Mouse (Mus musculus): ENCODE results near the gene AU040320. TPM values are rescaled to one million over a fixed set of nuclear protein-coding genes. Genes with fewer than 3 reads are reported as not detected.

The AU040320 gene
- total RNA-seq, 1 experiment from 2014 or later = 18.5 TPM

DNA sequence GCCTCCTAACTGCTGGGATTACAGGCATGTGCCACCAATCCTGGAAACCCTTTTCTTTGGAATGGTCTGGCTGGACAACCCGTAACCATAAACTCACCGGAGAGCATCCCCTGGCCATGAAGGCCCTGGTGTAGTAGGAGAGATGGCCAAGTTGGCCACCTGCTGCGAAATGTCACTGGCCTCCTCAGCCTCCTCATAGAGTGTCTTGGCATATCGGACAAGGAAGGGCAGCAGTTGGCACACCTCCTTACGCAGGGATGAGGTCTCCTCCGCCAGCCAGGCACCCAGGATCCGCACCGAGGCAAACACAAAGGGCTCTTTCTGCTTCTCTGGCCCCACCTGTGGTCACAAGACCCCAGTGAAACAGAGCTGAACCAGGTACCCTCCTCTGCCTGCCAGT, 5.0 kb upstream of the AU040320 start:
- no peak for ATAC-seq (replicated peaks; ENCODE audit: insufficient number of reproducible peaks, low FRiP score, low TSS enrichment, poor library complexity, severe bottlenecking)

DNA sequence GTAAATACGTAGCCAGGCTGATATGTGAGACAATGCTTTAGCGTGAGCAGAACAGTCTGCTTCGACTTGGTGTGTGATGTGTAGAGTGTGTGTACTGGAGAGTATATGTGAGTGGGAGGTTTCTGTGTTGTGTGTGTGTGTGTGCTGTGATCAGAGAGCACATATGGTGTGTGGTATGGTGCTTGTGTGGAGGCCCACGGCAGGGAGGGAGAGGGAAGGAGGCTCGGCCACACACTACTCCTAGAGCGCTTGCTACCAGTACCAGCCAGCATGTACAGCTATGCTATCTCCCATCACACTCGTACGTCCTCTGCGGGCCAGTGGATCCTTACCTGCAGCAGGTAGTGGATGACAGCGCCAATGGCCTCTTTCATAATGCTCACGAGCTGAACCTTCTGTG, 3.8 kb upstream of the AU040320 start:
- no peak for ATAC-seq (replicated peaks; ENCODE audit: insufficient number of reproducible peaks, low FRiP score, low TSS enrichment, poor library complexity, severe bottlenecking)

DNA sequence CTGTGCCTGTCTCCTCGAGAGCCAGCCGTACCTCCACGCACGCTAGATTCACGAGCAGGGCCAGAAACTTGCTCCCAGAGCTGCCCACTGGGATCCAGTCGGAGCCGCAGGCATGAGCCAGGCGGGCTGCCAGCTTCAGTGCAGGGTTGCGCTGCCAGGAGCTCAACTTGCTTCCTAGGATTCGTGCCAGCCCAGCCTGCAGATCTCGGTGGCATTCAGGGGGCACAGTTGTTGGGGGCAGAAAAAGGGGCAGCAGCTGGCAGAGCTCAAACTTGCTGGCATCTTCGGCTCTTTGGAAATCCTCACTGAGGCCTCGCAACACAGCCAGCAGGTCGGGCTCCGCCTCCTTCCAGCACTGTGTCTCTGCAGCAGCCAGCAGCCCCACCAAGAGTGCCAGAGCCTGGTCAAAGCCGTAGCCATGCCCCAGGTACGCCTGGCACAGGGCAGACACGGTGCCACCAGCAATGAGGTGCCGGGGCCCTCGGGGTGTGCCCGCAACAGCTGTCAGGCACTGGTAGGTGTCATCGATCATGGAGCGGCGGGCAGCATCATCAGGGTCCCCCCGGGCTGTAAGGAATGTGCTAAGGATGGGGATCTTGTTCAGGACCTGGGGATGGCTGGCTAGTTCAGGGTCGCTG, 3.2 kb upstream of the AU040320 start:
- ATAC-seq (replicated peaks; ENCODE audit: insufficient number of reproducible peaks, low FRiP score, low TSS enrichment, poor library complexity, severe bottlenecking) = no peak

DNA sequence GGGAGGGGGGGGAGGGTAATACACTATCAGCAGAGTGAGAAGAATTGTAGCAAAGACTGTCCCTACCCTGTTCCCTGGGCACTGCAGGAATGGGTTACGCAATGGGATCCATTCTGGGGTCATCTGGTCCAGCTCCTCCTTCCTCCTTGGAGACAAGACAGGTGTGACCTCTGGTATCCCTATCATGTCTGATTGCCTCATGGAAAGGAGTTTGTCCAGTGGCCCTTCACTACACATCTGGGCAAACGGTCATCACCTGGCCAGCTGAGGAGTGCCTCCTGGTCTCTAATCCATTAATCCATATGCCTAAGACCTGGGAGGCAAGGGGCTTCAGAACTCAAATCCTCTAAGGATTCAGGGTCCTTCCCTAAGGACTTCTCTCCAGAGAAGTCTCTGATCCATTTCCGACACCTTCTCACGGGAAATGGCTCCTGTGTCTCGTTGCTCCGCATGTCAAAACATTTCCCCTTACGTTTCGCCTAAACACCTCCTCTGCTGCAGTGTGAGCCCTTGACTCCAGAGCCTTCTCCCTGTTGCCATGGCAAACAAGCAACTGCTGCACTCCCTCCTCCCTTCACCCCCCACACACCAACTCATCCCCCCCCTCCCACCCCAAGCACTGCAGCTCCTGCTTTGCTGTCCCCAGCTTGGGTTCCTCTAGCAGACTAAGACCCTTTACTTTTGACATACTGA, 2.3 kb upstream of the AU040320 start:
- ATAC-seq (replicated peaks; ENCODE audit: insufficient number of reproducible peaks, low FRiP score, low TSS enrichment, poor library complexity, severe bottlenecking) = no peak

DNA sequence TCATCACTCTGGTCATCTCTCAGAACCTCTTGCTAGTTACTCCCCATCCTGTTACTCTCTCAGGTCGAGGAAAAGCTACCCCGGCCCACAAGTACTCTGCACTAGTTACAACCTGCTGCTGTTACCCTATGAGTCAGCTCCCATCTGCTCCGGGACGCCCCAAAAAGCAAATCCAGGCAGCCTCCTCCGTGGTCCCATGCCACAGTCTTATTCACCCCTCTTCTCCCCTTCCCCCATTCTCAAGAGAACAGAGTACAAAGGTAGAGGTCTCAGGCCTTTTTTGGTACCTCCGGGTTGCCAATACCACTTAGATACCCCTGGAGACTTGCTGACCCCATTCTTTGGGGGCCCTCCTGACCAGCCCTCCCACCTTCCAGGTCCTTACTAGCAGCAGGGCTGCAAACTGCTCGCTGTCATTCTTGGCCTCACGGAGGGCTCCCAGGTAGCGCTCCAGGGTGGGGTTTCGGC, 1.8 kb upstream of the AU040320 start:
- ATAC-seq (replicated peaks; ENCODE audit: insufficient number of reproducible peaks, low FRiP score, low TSS enrichment, poor library complexity, severe bottlenecking) = no peak

DNA sequence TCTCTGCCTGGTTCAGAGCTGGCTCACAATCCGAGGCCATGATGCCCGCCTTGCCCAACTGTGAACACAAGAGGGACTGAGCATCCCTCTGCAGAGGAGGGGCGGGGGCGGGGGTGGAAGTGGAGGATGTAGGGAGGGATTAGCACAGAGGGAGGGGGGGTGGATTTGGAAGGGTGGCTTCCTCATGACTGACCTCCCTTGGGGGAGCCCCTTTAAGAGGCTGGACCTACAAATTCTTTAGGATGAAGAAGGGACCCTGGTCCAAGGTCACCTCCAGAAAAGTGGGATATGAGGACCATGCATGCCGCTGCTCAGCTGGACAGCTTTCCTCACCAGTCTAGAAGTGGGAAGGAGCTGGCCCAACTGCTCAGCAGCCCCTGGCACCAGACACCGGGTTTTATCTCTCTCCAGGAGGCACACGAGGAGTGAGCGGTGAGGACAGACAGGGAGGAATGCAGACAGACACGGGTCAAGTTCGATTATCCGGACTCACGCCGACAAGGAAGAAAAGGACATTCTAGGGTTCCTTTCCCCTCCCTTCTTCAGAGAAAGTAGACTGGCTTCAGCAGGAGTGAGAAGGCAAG, 1.2 kb upstream of the AU040320 start:
- ATAC-seq (replicated peaks; ENCODE audit: insufficient number of reproducible peaks, low FRiP score, low TSS enrichment, poor library complexity, severe bottlenecking) = no peak

DNA sequence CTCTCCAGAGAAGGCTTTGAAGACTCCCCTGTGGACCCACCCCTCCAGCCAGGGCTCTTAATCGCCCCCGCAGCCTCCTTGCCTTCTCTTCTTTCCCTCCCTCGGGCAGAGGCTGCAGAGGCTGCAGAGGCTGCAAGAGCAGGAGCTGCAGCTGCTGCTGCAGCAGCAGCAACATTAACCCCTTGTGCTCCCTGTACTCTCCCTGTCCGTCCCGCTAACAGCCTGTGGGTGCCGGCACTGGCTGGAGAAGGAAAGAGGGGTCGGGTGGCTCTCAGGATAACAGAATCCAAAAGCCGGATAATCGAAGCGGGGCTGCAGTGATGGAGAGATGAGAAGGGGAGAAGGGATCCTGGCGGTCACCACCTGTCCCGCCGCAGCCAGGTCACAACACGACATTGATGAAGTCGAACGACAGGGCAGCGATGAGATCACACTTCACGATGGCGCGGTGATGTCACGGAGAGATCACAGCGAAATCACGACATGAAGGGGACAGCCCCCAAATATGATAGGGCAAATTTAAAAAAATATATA, 669 bp upstream of the AU040320 start:
- no peak for ATAC-seq (replicated peaks; ENCODE audit: insufficient number of reproducible peaks, low FRiP score, low TSS enrichment, poor library complexity, severe bottlenecking)

DNA sequence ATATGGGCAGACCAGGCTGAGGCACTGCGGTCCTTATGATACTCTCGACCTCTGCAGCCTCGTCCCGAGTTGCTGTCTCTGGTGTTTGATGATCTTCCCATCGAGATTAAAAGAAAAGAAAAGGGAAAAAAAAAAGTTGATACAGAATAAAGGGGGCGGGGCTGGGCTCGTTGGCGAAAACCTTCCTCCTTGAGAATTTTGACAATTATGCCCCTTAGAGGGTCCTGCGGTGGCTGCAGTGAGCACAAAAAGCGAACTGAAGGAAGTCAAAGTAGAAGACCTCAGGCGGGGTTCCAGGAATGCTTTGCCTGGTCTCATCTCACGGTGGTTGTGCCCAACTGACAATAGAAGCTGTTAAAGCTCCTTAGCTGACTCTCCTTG, 877 bp downstream of the AU040320 start:
- no peak for ATAC-seq (replicated peaks; ENCODE audit: insufficient number of reproducible peaks, low FRiP score, low TSS enrichment, poor library complexity, severe bottlenecking)

DNA sequence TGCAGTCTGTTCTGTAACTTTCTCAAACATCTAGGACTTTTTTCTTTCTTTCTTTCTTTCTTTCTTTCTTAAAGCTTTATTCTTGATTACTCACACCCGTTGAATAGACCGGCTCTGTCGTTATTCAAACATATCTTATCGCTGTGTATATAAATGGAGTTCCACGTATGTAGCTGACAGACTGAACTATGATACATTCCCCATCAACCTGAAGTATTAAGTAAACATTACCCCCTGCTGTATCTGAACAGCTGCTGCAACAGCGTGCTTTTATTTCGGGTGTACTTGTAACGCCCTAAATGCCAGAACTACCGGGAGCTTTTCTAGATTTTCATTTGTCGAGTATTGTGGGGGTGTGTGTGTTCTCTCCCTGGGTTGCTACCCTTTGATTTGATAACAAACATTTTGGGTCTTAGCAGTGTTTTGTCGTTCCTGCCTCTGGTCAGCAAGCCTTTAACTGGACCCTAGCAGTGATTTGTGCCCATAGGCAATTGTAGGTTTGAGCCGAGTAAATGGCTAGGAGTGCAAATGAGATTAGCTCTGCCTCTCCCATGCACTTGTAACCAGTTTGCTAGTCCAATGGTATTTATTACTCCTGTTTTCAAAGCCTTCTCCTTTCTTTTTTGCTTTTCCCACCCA, 1.5 kb downstream of the AU040320 start:
- no peak for ATAC-seq (replicated peaks; ENCODE audit: insufficient number of reproducible peaks, low FRiP score, low TSS enrichment, poor library complexity, severe bottlenecking)

DNA sequence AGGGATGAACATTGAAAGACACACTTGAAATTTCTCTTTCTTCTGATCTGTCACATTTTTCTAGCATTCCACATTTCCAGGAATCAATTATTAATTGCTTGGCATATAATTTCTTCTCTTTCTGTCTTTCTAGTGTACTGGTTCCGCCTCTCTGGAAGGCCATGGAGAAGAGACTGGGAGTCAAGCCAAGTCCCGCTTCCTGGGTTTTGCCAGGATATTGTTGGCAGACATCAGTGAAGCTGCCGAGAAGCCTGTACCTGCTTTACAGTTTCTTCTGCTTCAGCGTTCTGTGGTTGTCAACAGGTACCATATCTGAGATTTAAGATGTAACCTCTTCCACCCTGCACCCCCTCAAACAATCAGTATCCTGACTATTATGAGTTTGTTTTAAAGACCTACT, 3.4 kb downstream of the AU040320 start:
- ATAC-seq (replicated peaks; ENCODE audit: insufficient number of reproducible peaks, low FRiP score, low TSS enrichment, poor library complexity, severe bottlenecking) = no peak

DNA sequence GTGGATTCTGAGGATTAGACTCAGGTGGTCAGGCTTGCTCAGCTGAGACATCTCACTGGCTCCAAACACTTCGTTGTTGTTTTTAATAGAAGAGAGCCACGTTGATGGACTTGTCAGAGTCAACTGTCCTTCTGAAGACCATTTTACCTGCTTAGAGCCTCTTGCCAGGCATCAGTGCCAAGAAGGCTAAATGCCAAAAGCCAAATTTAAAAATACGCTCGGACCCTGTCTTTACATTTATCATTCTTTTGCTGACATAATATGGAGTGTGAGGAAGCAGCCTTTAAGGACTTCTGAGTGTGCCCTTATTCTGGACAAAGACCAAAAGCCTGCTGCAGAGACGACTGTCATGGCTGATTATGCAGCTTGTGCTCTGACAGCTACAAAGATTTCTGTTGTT, 5.0 kb downstream of the AU040320 start:
- no peak for ATAC-seq (replicated peaks; ENCODE audit: insufficient number of reproducible peaks, low FRiP score, low TSS enrichment, poor library complexity, severe bottlenecking)

DNA sequence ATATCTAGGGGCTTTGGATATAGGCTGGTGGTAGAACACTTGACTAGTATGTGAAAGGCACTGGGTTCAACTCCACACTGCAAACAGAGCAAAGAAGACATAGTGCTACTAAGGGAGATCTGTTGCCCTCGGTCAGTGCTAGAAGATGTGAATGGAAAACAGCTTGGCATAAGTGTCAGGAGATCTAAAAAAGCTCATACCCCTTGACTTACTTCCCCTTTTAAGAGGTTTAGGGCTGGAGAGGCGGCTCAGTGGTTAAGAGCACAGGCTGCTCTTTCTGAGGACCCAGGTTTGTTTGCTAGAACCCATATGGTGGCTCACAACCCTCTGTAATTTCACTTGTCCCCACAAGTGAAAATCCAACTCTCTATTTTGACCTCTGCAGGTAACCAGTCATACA, 6.1 kb downstream of the AU040320 start:
- no peak for ATAC-seq (replicated peaks; ENCODE audit: insufficient number of reproducible peaks, low FRiP score, low TSS enrichment, poor library complexity, severe bottlenecking)

DNA sequence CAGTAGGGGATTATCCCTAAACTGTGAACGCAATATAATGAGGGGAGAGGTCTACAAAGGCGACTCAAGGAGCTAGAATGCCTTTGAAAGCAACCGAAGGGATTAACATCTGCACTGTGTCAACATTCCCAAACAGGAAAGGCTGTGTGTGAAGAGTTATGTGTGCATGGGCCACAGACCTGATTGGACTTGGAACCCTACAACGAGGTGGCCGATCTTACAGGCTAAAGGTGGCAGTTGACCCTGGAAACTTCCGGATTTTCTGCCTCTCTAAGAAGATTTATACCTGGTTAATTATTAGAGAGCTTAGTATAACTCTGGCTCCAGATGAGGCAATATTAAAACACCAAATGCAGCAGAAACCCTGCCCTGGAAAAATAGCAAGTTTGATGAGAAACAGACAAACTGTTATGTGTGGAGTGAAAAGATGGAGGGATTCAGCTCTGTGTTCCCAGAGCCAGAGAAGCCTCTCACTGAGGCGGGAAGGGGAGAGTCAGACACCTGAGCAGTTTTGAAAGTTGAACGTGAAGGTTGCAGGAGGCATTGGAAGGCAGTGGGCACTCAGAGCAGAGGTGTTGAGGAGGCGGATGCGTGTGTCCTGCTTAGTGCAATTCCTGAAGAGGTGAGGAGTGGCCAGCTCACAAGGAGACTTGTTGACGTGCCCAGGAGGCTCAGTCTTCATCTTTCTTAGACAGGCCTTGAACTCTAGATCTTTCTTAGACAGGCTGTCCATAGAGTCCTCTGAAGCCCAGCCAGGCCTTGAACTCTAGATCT, 9.4 kb downstream of the AU040320 start:
- no peak for ATAC-seq (replicated peaks; ENCODE audit: insufficient number of reproducible peaks, low FRiP score, low TSS enrichment, poor library complexity, severe bottlenecking)

DNA sequence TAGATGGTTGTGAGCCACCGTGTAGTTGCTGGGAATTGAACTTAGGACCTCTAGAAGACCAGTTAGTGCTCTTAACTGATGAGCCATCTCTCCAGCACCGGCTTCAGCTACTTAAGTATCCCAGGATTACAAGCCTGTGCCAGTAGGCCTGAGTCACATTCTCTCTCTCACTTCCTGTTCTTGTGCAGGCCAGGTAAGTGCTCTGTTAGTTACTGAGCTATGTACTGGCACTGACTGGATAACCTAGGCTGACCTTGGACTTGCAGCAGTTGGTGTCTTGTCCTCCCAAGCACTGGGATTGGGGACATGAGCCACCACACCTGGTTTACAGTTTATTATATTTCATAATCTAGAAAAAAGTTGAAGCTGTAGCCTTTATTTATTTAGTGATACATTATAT, 10.1 kb downstream of the AU040320 start:
- no peak for ATAC-seq (replicated peaks; ENCODE audit: insufficient number of reproducible peaks, low FRiP score, low TSS enrichment, poor library complexity, severe bottlenecking)

DNA sequence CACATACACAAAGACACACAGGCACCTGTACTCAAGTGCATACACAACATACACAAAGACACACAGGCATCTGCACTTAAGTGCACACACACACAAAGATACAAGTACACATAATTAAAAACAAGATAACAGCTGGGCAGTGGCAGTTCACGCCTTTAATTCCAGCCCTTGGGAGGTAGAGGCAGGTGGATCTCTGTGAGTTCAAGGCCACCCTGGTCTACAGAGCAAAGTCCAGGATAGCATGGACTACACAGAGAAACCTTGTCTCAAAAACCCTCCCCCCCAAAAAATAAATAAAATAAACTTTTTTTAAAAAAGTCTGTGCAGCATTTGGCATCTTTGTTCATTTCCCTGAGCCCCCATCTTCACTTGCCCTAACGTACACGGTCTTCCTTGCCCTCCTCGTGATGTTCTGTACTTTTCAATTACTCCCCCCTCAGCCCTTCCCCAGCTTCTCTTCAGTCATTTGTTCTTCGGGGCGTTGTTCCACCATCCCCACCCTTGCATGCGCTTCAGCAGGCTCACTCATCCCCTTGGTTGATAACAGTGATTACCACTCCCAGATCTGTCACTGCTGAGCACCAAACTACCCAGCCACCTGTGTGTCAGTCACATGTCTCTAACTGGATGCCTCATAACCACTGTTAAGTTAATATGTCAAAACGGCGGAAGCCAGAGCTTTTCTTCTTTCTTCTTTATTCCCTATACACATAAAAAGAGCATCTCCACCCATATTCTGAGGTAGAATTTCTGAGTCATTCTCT, 16.6 kb downstream of the AU040320 start:
- ATAC-seq (replicated peaks; ENCODE audit: insufficient number of reproducible peaks, low FRiP score, low TSS enrichment, poor library complexity, severe bottlenecking) = no peak

DNA sequence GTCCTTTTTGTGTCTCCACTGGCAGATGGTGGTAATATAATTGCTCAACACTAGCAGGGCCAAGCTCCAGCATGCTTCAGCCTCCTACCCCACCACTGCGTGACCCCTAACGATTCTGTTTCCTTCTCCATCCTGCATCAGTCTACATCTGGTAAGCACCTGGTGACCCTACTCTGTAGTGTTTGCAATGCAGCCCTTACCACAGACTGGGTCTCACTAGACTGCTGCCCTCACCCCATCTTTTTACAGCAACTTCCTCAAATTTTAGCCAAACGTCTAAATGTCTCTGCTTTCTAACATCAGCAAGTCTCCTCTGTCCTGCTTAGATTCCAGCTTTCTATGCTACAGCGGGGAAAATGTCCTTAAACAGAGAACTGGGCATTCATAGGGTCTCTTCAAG, 17.5 kb downstream of the AU040320 start:
- ATAC-seq (replicated peaks; ENCODE audit: insufficient number of reproducible peaks, low FRiP score, low TSS enrichment, poor library complexity, severe bottlenecking) = no peak

DNA sequence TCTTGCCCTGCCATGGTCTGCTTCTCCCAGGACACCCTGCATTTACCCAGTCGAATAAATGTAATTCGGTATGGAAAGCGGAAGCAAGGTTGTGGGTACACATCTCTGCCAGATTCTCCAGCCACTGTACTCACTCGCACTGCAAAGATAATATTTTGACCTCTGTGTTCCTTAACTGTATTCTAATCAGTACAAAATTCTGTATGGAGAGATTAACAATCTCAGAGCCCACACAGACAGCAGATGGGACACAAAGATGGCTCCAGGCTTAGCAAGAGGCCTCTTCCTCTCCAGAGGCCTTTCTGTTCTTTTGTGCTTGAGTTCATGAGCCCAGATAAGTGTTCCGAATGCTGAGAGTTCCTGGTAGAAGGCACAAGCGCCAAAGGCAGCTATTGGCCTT, 20.5 kb downstream of the AU040320 start:
- ATAC-seq (replicated peaks; ENCODE audit: insufficient number of reproducible peaks, low FRiP score, low TSS enrichment, poor library complexity, severe bottlenecking) = no peak

DNA sequence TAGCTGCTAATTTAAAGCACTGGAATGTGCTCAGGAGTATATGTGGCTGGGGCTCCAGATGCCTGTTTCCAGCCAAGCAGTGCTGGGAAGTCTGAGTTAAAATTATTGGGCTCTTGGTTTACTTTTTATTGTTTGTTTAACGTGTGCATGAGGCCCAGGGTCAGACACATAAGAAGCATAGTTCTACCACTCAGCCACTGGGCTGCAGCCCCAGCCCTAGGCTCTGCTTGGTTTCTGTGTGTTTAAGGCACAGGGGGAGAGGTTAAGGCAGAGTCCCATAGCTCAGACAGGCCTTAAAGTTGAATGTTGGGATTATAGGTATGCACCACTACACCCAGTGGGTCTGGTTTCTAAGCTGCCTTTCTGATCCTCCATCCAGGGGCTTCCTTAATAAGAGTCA, 21.8 kb downstream of the AU040320 start:
- no peak for ATAC-seq (replicated peaks; ENCODE audit: insufficient number of reproducible peaks, low FRiP score, low TSS enrichment, poor library complexity, severe bottlenecking)
